Mouse (Mus musculus) G1E (cell line): ENCODE measurements around the gene Tomm22. TPM values are rescaled to one million over a fixed set of nuclear protein-coding genes. Genes with fewer than 3 reads are reported as not detected.

Source experiments
- ATAC-seq: 2 replicates; pipeline ENCODE4 v1.8.0; 2016; ENCODE audit warnings: mild to moderate bottlenecking; ENCODE audit not compliant: insufficient number of reproducible peaks, poor library complexity, low FRiP score, severe bottlenecking; ENCODE audit errors: extremely low read depth
- DNase-seq: peaks from one replicate; pipeline ENCODE4 v3.0.0; 2012; ENCODE audit warnings: low spot score
- H3K27me3 ChIP-seq: 2 replicates; pipeline ENCODE4 v1.6.1; 2012; ENCODE audit warnings: mild to moderate bottlenecking, low read length, inconsistent platforms; ENCODE audit not compliant: insufficient read depth
- H3K36me3 ChIP-seq: replicated peaks from 2 replicates; pipeline ENCODE3; 2012; ENCODE audit warnings: mild to moderate bottlenecking, inconsistent platforms
- H3K4me1 ChIP-seq: 2 replicates; pipeline ENCODE4 v1.6.1; 2012; ENCODE audit warnings: low read depth, low read length, inconsistent platforms, mixed read lengths; ENCODE audit not compliant: insufficient read depth
- H3K4me3 ChIP-seq: 2 replicates; pipeline ENCODE4 v1.5.1; 2012; ENCODE audit warnings: low read depth, mild to moderate bottlenecking, inconsistent platforms, low read length, moderate library complexity, mixed read lengths
- H3K9me3 ChIP-seq: replicated peaks from 2 replicates; pipeline ENCODE4 v1.6.1; 2012; ENCODE audit warnings: inconsistent platforms
- CTCF ChIP-seq: IDR thresholded peaks from 2 replicates; pipeline ENCODE4 v1.5.1; 2012; ENCODE audit warnings: low read depth, low read length, inconsistent platforms, mixed read lengths
- GATA1 ChIP-seq: IDR thresholded peaks from 2 replicates; pipeline ENCODE4 v1.6.1; 2012; ENCODE audit warnings: borderline replicate concordance, low read length, inconsistent platforms, mixed read lengths
- GATA2 ChIP-seq: IDR thresholded peaks from 2 replicates; pipeline ENCODE4 v1.6.1; 2012; ENCODE audit warnings: low read depth, low read length, inconsistent platforms, borderline replicate concordance
- POLR2AphosphoS5 ChIP-seq: IDR thresholded peaks from 2 replicates; pipeline ENCODE4 v1.6.1; 2012; ENCODE audit warnings: low read depth, low read length, inconsistent platforms; ENCODE audit not compliant: insufficient replicate concordance
- TAL1 ChIP-seq: conservative IDR thresholded peaks from 2 replicates; pipeline ENCODE4 v1.6.1; 2012; ENCODE audit warnings: low read depth, low read length, inconsistent platforms, mixed read lengths
- polyA plus RNA-seq: library from polyadenylated mRNA; stranded (reverse); fragments of >175 nt; gene quantifications from 2 replicates; pipeline ENCODE4 v1.2.3, GENCODE M21; 2012
- total RNA-seq, 2 experiments: library from RNA; stranded (forward) in 1 of 2; stranded (reverse) in 1 of 2; fragments of 200-1000 nt in 1 of 2; fragments of >200 nt in 1 of 2; fragmentation: Nextera tagmentation in 1 of 2; gene quantifications; 2 replicates each; pipeline ENCODE4 v1.2.3; 2014 to 2017

The Tomm22 gene
- total and polyA plus RNA-seq, 3 experiments: 103 to 144 (median 116) TPM

- Histone ChIP-seq H3K36me3 (peaks cover 99% of the 10 kb centered on the region), H3K27me3 (no peaks in the 10 kb centered on the region), H3K9me3 (no peaks in the 10 kb centered on the region), H3K4me1 (peaks cover 15% of the 10 kb centered on the region), H3K4me3 (no peak overlapping the region)
- DNase-seq (no peak), ATAC-seq (no peak)
- TF ChIP-seq GATA1 (no peak), CTCF (no peak), TAL1 (no peak), POLR2AphosphoS5 (no peak), GATA2 (no peak)
These were observed 46.0 kb downstream of the Tomm22 start for GRCm38 (mm10) chr15:79716710-79717109.

- DNase-seq (no peak), ATAC-seq (no peak)
- Histone ChIP-seq H3K9me3 (no peaks in the 10 kb centered on the region), H3K27me3 (no peaks in the 10 kb centered on the region), H3K36me3 (peaks cover 96% of the 10 kb centered on the region), H3K4me1 (peaks cover 12% of the 10 kb centered on the region), H3K4me3 (no peak overlapping the region)
- TF ChIP-seq POLR2AphosphoS5 (no peak), CTCF (no peak), GATA1 (no peak), TAL1 (no peak), GATA2 (no peak)
These were observed 49.6 kb downstream of the Tomm22 start for GRCm38 (mm10) chr15:79720267-79720666.

DNA sequence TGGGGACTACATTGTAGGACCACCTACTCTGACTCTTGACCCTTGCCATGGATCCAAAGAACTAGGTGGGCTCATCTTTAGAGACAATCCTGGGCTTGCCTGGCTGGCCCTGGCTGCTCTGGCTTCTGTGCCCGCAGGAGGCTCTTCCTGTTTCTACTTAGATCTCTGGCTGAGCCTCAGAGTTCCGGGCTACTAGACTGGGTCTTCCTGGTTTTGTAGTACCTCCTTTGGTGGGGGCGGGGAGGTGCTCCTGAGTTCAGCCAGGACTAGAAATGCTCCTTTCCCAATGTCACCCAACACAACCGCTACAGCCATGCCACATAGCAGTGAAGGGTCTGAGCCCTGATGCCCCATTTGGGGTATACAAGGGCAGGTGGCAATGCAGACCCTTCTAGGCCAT, 50.1 kb downstream of the Tomm22 start:
- Histone ChIP-seq H3K4me1 (peaks cover 12% of the 10 kb centered on the region), H3K36me3 (peaks cover 96% of the 10 kb centered on the region)
- ATAC-seq: no peak

More for the DNA sequence above, 50.1 kb downstream of the Tomm22 start:
- DNase-seq: no peak
- no peaks in the 10 kb centered on the region for H3K27me3 ChIP-seq
- H3K4me3 ChIP-seq: no peak overlapping the region
- no peak for TF ChIP-seq GATA2
- no peak for TF ChIP-seq GATA1
- no peak for TF ChIP-seq CTCF
- TF ChIP-seq TAL1: no peak
- TF ChIP-seq POLR2AphosphoS5: no peak
- H3K9me3 ChIP-seq: no peaks in the 10 kb centered on the region

Other genes starting within 250 kb of the Tomm22 start
- gene Csnk1e, start 215.3 kb upstream of the Tomm22 start, total RNA-seq (2014; fragmentation: Nextera tagmentation): not detected in 2 replicates
- 0.35 and 0.44 TPM in 2 replicates for gene Csnk1e, start 215.3 kb upstream of the Tomm22 start, total RNA-seq (2017)
- gene Csnk1e, start 215.3 kb upstream of the Tomm22 start, polyA plus RNA-seq: not detected in 2 replicates
- gene Kcnj4, start 165.6 kb upstream of the Tomm22 start, total RNA-seq (2014; fragmentation: Nextera tagmentation): not detected in 2 replicates
- 0.05 TPM in 1 of 2 replicates, not detected in the other for gene Kcnj4, start 165.6 kb upstream of the Tomm22 start, total RNA-seq (2017)
- gene Kcnj4, start 165.6 kb upstream of the Tomm22 start, polyA plus RNA-seq: not detected in 2 replicates
- gene Kdelr3, start 154.4 kb upstream of the Tomm22 start, total RNA-seq (2014; fragmentation: Nextera tagmentation): not detected in 2 replicates
- 0.05 TPM in 1 of 2 replicates, not detected in the other for gene Kdelr3, start 154.4 kb upstream of the Tomm22 start, total RNA-seq (2017)
- not detected in 2 replicates for gene Kdelr3, start 154.4 kb upstream of the Tomm22 start, polyA plus RNA-seq
- gene Ddx17, start 124.1 kb upstream of the Tomm22 start, total RNA-seq (2014; fragmentation: Nextera tagmentation): 238 and 294 TPM in 2 replicates
- 191 and 220 TPM in 2 replicates for gene Ddx17, start 124.1 kb upstream of the Tomm22 start, total RNA-seq (2017)
- 54.2 and 61.0 TPM in 2 replicates for gene Ddx17, start 124.1 kb upstream of the Tomm22 start, polyA plus RNA-seq
- gene Dmc1, start 65.8 kb upstream of the Tomm22 start, total RNA-seq (2014; fragmentation: Nextera tagmentation): not detected in 2 replicates
- 0.29 TPM in 1 of 2 replicates, not detected in the other for gene Dmc1, start 65.8 kb upstream of the Tomm22 start, total RNA-seq (2017)
- gene Dmc1, start 65.8 kb upstream of the Tomm22 start, polyA plus RNA-seq: not detected in 2 replicates
- gene Fam227a, start 11.9 kb upstream of the Tomm22 start, total RNA-seq (2014; fragmentation: Nextera tagmentation): 0.90 and 3.4 TPM in 2 replicates
- gene Fam227a, start 11.9 kb upstream of the Tomm22 start, total RNA-seq (2017): 1.2 and 2.1 TPM in 2 replicates
- gene Fam227a, start 11.9 kb upstream of the Tomm22 start, polyA plus RNA-seq: 0.11 and 0.13 TPM in 2 replicates
- 9.9 and 18.5 TPM in 2 replicates for gene Cby1, start 11.7 kb upstream of the Tomm22 start, total RNA-seq (2014; fragmentation: Nextera tagmentation)
- gene Cby1, start 11.7 kb upstream of the Tomm22 start, total RNA-seq (2017): 44.7 and 54.5 TPM in 2 replicates
- 98.0 and 113 TPM in 2 replicates for gene Cby1, start 11.7 kb upstream of the Tomm22 start, polyA plus RNA-seq
- gene Josd1, start 17.1 kb downstream of the Tomm22 start, total RNA-seq (2014; fragmentation: Nextera tagmentation): 19.1 and 23.3 TPM in 2 replicates
- 21.6 and 21.9 TPM in 2 replicates for gene Josd1, start 17.1 kb downstream of the Tomm22 start, total RNA-seq (2017)
- 16.7 and 22.6 TPM in 2 replicates for gene Josd1, start 17.1 kb downstream of the Tomm22 start, polyA plus RNA-seq
- 63.7 and 74.7 TPM in 2 replicates for gene Gtpbp1, start 20.0 kb downstream of the Tomm22 start, total RNA-seq (2014; fragmentation: Nextera tagmentation)
- 54.8 and 58.6 TPM in 2 replicates for gene Gtpbp1, start 20.0 kb downstream of the Tomm22 start, total RNA-seq (2017)
- gene Gtpbp1, start 20.0 kb downstream of the Tomm22 start, polyA plus RNA-seq: 108 and 116 TPM in 2 replicates
- gene Sun2, start 71.7 kb downstream of the Tomm22 start, total RNA-seq (2014; fragmentation: Nextera tagmentation): 16.2 and 33.3 TPM in 2 replicates
- gene Sun2, start 71.7 kb downstream of the Tomm22 start, total RNA-seq (2017): 24.2 and 24.4 TPM in 2 replicates
- 30.1 and 32.3 TPM in 2 replicates for gene Sun2, start 71.7 kb downstream of the Tomm22 start, polyA plus RNA-seq
- gene Dnal4, start 107.0 kb downstream of the Tomm22 start, total RNA-seq (2014; fragmentation: Nextera tagmentation): 15.2 and 19.5 TPM in 2 replicates
- gene Dnal4, start 107.0 kb downstream of the Tomm22 start, total RNA-seq (2017): 13.1 and 13.9 TPM in 2 replicates
- gene Dnal4, start 107.0 kb downstream of the Tomm22 start, polyA plus RNA-seq: 25.7 and 29.7 TPM in 2 replicates
- not detected in 2 replicates for gene Nptxr, start 133.9 kb downstream of the Tomm22 start, total RNA-seq (2014; fragmentation: Nextera tagmentation)
- under 0.01 and 0.05 TPM in 2 replicates for gene Nptxr, start 133.9 kb downstream of the Tomm22 start, total RNA-seq (2017)
- gene Nptxr, start 133.9 kb downstream of the Tomm22 start, polyA plus RNA-seq: 0.01 and 0.03 TPM in 2 replicates
- not detected in 2 replicates for gene Npcd, start 163.4 kb downstream of the Tomm22 start, total RNA-seq (2014; fragmentation: Nextera tagmentation)
- not detected in 2 replicates for gene Npcd, start 163.4 kb downstream of the Tomm22 start, total RNA-seq (2017)
- not detected in 2 replicates for gene Npcd, start 163.4 kb downstream of the Tomm22 start, polyA plus RNA-seq
- gene Cbx6, start 163.8 kb downstream of the Tomm22 start, total RNA-seq (2014; fragmentation: Nextera tagmentation): 0.73 and 5.9 TPM in 2 replicates
- gene Cbx6, start 163.8 kb downstream of the Tomm22 start, total RNA-seq (2017): 1.4 and 1.6 TPM in 2 replicates
- 6.1 and 8.7 TPM in 2 replicates for gene Cbx6, start 163.8 kb downstream of the Tomm22 start, polyA plus RNA-seq
- 33.7 and 97.1 TPM in 2 replicates for gene Apobec3, start 220.8 kb downstream of the Tomm22 start, total RNA-seq (2014; fragmentation: Nextera tagmentation)
- 27.2 and 39.8 TPM in 2 replicates for gene Apobec3, start 220.8 kb downstream of the Tomm22 start, total RNA-seq (2017)
- gene Apobec3, start 220.8 kb downstream of the Tomm22 start, polyA plus RNA-seq: 1.1 and 2.6 TPM in 2 replicates